Mouse (Mus musculus): Measurements from ENCODE around the gene Itm2b. TPM values are rescaled to one million over a fixed set of nuclear protein-coding genes. Genes with fewer than 3 reads are reported as not detected.

Gene Itm2b
- polyA plus RNA-seq, 1 experiment from 2014 or later, result 399 TPM

Other genes with a start within 250 kb of the Itm2b start
- gene Lpar6, start 147.4 kb downstream of the Itm2b start, polyA plus RNA-seq (2016; fragmentation: Nextera tagmentation; extraction: Ambion mirVana), result 5.5 TPM in 2 replicates
- gene Rb1, start 59.5 kb downstream of the Itm2b start, polyA plus RNA-seq (2016; fragmentation: Nextera tagmentation; extraction: Ambion mirVana), result 30.1 and 33.3 TPM in 2 replicates
- gene Med4, start 124.7 kb upstream of the Itm2b start, polyA plus RNA-seq (2016; fragmentation: Nextera tagmentation; extraction: Ambion mirVana), result 43.0 and 45.1 TPM in 2 replicates
- 62.5 and 65.1 TPM in 2 replicates for gene Sucla2, start 140.0 kb upstream of the Itm2b start, polyA plus RNA-seq (2016; fragmentation: Nextera tagmentation; extraction: Ambion mirVana)
- 5.5 and 5.8 TPM in 2 replicates for gene Nudt15, start 163.0 kb upstream of the Itm2b start, polyA plus RNA-seq (2016; fragmentation: Nextera tagmentation; extraction: Ambion mirVana)

Data from liver, embryonic 12.5 days (tissue).